Mouse (Mus musculus) liver, postnatal 0 days (tissue): ENCODE measurements around the gene Cers1. TPM values are rescaled to one million over a fixed set of nuclear protein-coding genes. Genes with fewer than 3 reads are reported as not detected.
A peak's percentile ranks its signal among the peaks of the same experiment; 100 is the strongest.

Source experiments
- ATAC-seq: fragments of 200-750 bp; cut with Nextera tagmentation; 2 replicates; pipeline ENCODE4 v1.8.0; 2017; ENCODE audit warnings: mild to moderate bottlenecking, moderate library complexity
- DNase-seq: peaks from one replicate; pipeline ENCODE4 v3.0.0-alpha.2; 2016
- H3K27ac ChIP-seq: fragments of 300-500 bp; sonication (generic); 2 replicates; pipeline ENCODE4 v1.5.1; 2014; ENCODE audit warnings: antibody characterized with exemption, moderate library complexity, mild to moderate bottlenecking, low read depth
- H3K27me3 ChIP-seq: fragments of 300-500 bp; sonication (generic); 2 replicates; pipeline ENCODE4 v1.6.1; 2014; ENCODE audit warnings: low read length, control low read depth, mixed read lengths; ENCODE audit not compliant: insufficient read depth
- H3K36me3 ChIP-seq: fragments of 300-500 bp; sonication (generic); replicated peaks from 2 replicates; pipeline ENCODE4 v1.6.1; 2014; ENCODE audit warnings: mild to moderate bottlenecking, control low read depth, low read length, moderate library complexity, mixed read lengths; ENCODE audit not compliant: insufficient read depth
- H3K4me1 ChIP-seq: fragments of 300-500 bp; sonication (generic); 2 replicates; pipeline ENCODE4 v1.6.1; 2014; ENCODE audit warnings: antibody characterized with exemption, mild to moderate bottlenecking, control low read depth; ENCODE audit not compliant: insufficient read depth
- H3K4me2 ChIP-seq: fragments of 300-500 bp; sonication (generic); 2 replicates; pipeline ENCODE4 v1.6.1; 2014; ENCODE audit warnings: low read depth, mild to moderate bottlenecking, low read length, moderate library complexity, mixed read lengths
- H3K4me3 ChIP-seq: fragments of 300-500 bp; sonication (generic); 2 replicates; pipeline ENCODE4 v1.5.1; 2014; ENCODE audit warnings: low read depth, low read length
- H3K9ac ChIP-seq: fragments of 300-500 bp; sonication (generic); replicated peaks from 2 replicates; pipeline ENCODE4 v1.6.1; 2014; ENCODE audit warnings: mild to moderate bottlenecking, moderate library complexity
- H3K9me3 ChIP-seq: fragments of 300-500 bp; sonication (generic); 2 replicates; pipeline ENCODE4 v1.6.1; 2016; ENCODE audit warnings: mild to moderate bottlenecking, control low read depth, low read length, mixed read lengths
- CTCF ChIP-seq: sonication (generic); IDR thresholded peaks from 2 replicates; pipeline ENCODE4 v1.5.1; 2016; ENCODE audit warnings: antibody characterized with exemption, low read depth
- EP300 ChIP-seq: IDR thresholded peaks from 2 replicates; pipeline ENCODE4 v1.6.1; 2016; ENCODE audit warnings: antibody characterized with exemption, low read depth, mild to moderate bottlenecking
- WGBS: fragments of 180-500 bp; shearing (Covaris S2); extraction: QIAGEN DNeasy Blood & Tissue Kit; methylation state at CpG from one replicate; pipeline ENCODE4 v1.1.7; 2014; ENCODE audit not compliant: insufficient replicate concordance; 5-methylcytosine and 5-hydroxymethylcytosine counted together
- polyA plus RNA-seq: library from polyadenylated mRNA; unstranded; fragments of >200 nt; fragmentation: Nextera tagmentation; extraction: Ambion mirVana; gene quantifications from 2 replicates; pipeline ENCODE4 v1.2.1, GENCODE M21; 2015

The Cers1 gene
- polyA plus RNA-seq, 1 experiment from 2014 or later: not detected

- Histone ChIP-seq H3K27me3 (no peaks in the 10 kb centered on the region), H3K4me1 (peaks cover 15% of the 10 kb centered on the region), H3K9me3 (no peaks in the 10 kb centered on the region), H3K4me2 (no peak overlapping the region), H3K27ac (no peak overlapping the region), H3K36me3 (peaks cover 67% of the 10 kb centered on the region), H3K9ac (no peak overlapping the region), H3K4me3 (no peak overlapping the region)
- 49% methylated on average over 41 of the region's 41 CpGs for WGBS
- DNase-seq (peak; percentile 72), ATAC-seq (peak; percentile 57)
- TF ChIP-seq EP300 (no peak), CTCF (peak; percentile 75)
These were observed 16.7 kb downstream of the Cers1 start for GRCm38 (mm10) chr8:70332070-70332877.

DNA sequence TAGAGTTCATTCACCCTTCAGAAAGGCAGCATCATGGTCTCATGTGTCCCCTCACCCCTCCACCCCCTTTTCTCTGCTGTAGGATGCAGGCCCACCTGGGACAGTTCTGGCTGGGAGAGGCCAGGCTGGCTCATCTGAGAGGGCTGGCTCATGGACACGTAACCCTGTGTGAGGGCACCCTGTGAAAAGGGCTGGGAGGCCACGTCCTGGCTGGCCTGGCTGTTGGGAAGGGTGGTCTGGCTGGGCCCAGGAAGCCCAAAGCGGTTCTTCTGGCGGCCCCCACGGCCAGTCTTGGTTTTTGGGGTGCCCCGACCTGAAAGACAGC, 17.3 kb downstream of the Cers1 start:
- H3K4me3 ChIP-seq: no peak overlapping the region
- H3K4me1 ChIP-seq: peaks cover 15% of the 10 kb centered on the region
- TF ChIP-seq CTCF: no peak
- TF ChIP-seq EP300: no peak
- no peaks in the 10 kb centered on the region for H3K27me3 ChIP-seq
- no peak overlapping the region for H3K27ac ChIP-seq
- H3K36me3 ChIP-seq: peaks cover 73% of the 10 kb centered on the region
- WGBS: 91% methylated on average over 6 of the region's 6 CpGs
- ATAC-seq: no peak
- no peaks in the 10 kb centered on the region for H3K9me3 ChIP-seq
- no peak for DNase-seq
- no peak overlapping the region for H3K4me2 ChIP-seq
- H3K9ac ChIP-seq: no peak overlapping the region

DNA sequence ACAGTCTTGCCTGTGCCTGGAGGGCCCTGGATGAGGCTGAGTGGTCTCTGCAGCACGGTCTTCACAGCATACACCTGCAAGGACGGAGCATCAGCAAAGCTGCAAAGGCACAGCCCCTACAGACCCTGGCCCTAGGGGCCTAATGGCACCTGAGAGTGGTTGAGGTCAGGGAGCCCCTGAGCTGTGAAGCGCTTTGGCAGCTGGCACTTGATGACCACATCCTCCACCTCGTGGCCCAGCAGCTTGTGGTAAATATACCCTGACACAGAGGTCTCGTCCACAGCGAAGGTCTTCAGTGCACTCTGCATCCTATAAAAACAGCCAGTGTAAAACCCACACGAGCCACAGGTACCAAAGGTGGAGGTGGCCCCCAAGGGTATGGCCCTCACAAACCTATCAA, 23.4 kb downstream of the Cers1 start:
- DNase-seq (no peak), ATAC-seq (no peak)
- peaks cover under 1% of the 10 kb centered on the region; the same call in 1 of the 2 replicates for H3K4me1 ChIP-seq
- H3K9ac ChIP-seq: no peak overlapping the region
- no peak overlapping the region for H3K4me3 ChIP-seq
- no peak for TF ChIP-seq CTCF
- no peak for TF ChIP-seq EP300
- no peak overlapping the region for H3K4me2 ChIP-seq
- peaks cover 100% of the 10 kb centered on the region for H3K36me3 ChIP-seq
- H3K27ac ChIP-seq: no peak overlapping the region
- H3K9me3 ChIP-seq: no peaks in the 10 kb centered on the region
- no peaks in the 10 kb centered on the region for H3K27me3 ChIP-seq
- 84% methylated on average over 7 of the region's 7 CpGs for WGBS

DNA sequence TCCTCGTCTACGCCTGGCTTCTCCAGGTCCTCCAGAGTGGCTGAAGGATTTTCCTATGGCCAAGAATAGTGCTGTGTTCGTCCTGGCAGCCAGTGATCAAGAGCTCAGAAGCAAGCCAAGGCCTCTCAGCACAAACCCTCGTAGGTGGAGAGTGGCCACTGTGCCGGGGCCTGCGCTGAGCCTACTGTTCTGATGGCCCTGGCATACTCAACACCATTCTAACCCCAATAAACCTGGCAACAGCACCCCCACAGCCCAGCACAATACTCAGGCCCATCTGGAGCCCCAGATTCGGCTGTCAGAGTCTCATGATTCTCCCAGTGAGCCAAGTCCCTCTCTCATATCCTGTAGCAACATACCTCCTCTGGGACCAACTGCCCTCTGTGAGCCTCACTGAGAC, 25.1 kb downstream of the Cers1 start:
- no peak for DNase-seq
- Histone ChIP-seq H3K9ac (no peak overlapping the region), H3K4me3 (no peak overlapping the region), H3K27ac (no peak overlapping the region), H3K36me3 (peaks cover 86% of the 10 kb centered on the region), H3K27me3 (no peaks in the 10 kb centered on the region), H3K4me2 (no peak overlapping the region), H3K9me3 (no peaks in the 10 kb centered on the region), H3K4me1 (peaks cover 9% of the 10 kb centered on the region)
- no peak for ATAC-seq
- WGBS: 89% methylated on average over 7 of the region's 7 CpGs
- TF ChIP-seq CTCF (no peak), EP300 (no peak)

DNA sequence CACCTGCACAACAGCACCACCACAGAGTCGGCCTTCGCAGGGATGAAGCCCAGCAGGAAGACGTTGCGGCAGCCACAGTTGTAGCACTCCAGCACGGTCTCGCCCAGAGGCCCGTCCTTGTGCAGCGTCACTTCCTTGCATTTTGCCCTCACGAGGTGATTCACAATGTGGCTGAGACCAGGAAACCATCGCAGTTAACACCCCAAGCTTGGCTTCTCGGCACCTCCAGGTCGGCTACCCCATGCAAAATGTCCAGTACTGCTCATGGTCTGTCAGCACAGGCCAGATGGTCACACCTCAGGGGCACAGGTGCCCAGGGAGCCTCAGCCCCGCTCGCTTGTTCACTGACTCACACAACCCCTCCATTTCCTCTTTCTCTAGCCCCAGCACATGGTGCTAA, 26.4 kb downstream of the Cers1 start:
- no peak for ATAC-seq
- WGBS: 83% methylated on average over 14 of the region's 14 CpGs
- DNase-seq: no peak
- H3K4me1 ChIP-seq: peaks cover 13% of the 10 kb centered on the region
- no peaks in the 10 kb centered on the region for H3K9me3 ChIP-seq
- H3K9ac ChIP-seq: no peak overlapping the region
- no peaks in the 10 kb centered on the region for H3K27me3 ChIP-seq
- H3K4me3 ChIP-seq: no peak overlapping the region
- H3K36me3 ChIP-seq: peaks cover 79% of the 10 kb centered on the region
- no peak overlapping the region for H3K27ac ChIP-seq
- H3K4me2 ChIP-seq: no peak overlapping the region
- TF ChIP-seq EP300 (no peak), CTCF (no peak)

DNA sequence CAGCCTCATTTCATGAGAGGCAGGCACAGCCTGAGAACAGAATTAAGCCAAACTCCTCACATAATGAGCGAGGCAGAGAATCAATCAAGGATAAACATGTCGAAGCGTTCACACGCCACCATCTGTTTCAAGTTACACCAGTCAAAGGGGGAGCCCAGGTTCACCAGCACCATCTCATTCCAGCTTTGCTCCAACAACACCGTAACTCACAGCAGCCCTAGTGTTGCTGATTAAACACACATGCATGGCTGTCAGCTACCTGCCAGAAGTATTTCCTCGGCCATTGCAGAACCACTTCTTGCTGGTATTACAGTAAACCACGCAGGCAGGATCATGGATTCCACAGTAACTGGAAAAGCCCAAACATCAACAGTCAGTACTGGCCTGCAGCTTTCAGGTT, 27.5 kb downstream of the Cers1 start:
- no peak overlapping the region for H3K9ac ChIP-seq
- H3K4me3 ChIP-seq: no peak overlapping the region
- H3K9me3 ChIP-seq: no peaks in the 10 kb centered on the region
- ATAC-seq (no peak), DNase-seq (no peak)
- H3K4me1 ChIP-seq: peaks cover 21% of the 10 kb centered on the region
- TF ChIP-seq EP300 (no peak), CTCF (no peak)
- no peaks in the 10 kb centered on the region for H3K27me3 ChIP-seq
- 92% methylated on average over 7 of the region's 7 CpGs for WGBS
- no peak overlapping the region for H3K27ac ChIP-seq
- H3K36me3 ChIP-seq: peaks cover 77% of the 10 kb centered on the region
- H3K4me2 ChIP-seq: no peak overlapping the region
